Mouse (Mus musculus) cerebellum, adult 8-10 months (tissue): ENCODE data around the gene Pygo1.

ENCODE experiments used
- DNase-seq: peaks from one replicate; pipeline ENCODE4 v3.0.0; 2022

The Pygo1 gene

GRCm38 (mm10) chr9:72996806-72997205, 71.4 kb downstream of the Pygo1 start:
- DNase-seq = no peak

GRCm38 (mm10) chr9:73000487-73000886, 75.0 kb downstream of the Pygo1 start:
- DNase-seq = no peak

GRCm38 (mm10) chr9:73001314-73002011, 76.0 kb downstream of the Pygo1 start:
- DNase-seq = no peak
